9 mouse cellular contexts compared by ENCODE assay signal in genomic region chr1:125729731-125730536, GRCm38 (mm10). TPM values are rescaled to one million over a fixed set of nuclear protein-coding genes. Genes with fewer than 3 reads are reported as not detected.
A peak's percentile ranks its signal among the peaks of the same experiment; 100 is the strongest.
DNase-seq lines count a peak whose midpoint lies in the region; ATAC-seq and TF ChIP-seq lines count a peak whose summit lies in the region.
"Had no signal": no experiment of that assay in that cellular context is flagged by ENCODE, and none has a peak within 500 bp of the region (broad histone marks: within the 10 kb centered on the region; RNA-seq: fewer than 3 reads in every experiment).

No protein-coding gene starts in this region.

- ATAC-seq in hindbrain, embryonic 13.5 days (ENCODE audit: low FRiP score), result peak; percentile 43
- peak; percentile 82 for ATAC-seq in neural tube, embryonic 13.5 days (ENCODE audit: low read depth)

- intact Hi-C loops in left cerebral cortex, adult 2 months (cut with DNase I), result no loop called here
- intact Hi-C loops in gastrocnemius, adult 2 months (cut with DNase I), result no loop called here

- 40% methylated on average over 13 of the region's 13 CpGs for WGBS in hindbrain, embryonic 13.5 days
- 27% methylated on average over 13 of the region's 13 CpGs for WGBS in neural tube, embryonic 13.5 days

- no peak for DNase-seq in left cerebral cortex, adult 2 months (ENCODE audit: extremely low spot score in 1 of 2, low spot score in 2 of 2)
- DNase-seq in left cerebral cortex, adult 8-10 months (ENCODE audit: low spot score in 2 of 2), result no peak
- DNase-seq in brain, adult 2 months (ENCODE audit: low read depth, low spot score), result peak; percentile 38
- no peak for DNase-seq in adrenal gland, adult 2 months
- no peak for DNase-seq in gastrocnemius, adult 2 months
- DNase-seq in urinary bladder, adult 2 months (ENCODE audit: low spot score), result no peak

- H3K9me3 ChIP-seq in hindbrain, embryonic 13.5 days, result no peaks in the 10 kb centered on the region
- no peaks in the 10 kb centered on the region for H3K9me3 ChIP-seq in neural tube, embryonic 13.5 days

- TF ChIP-seq CTCF in left cerebral cortex, adult 2 months (IDR thresholded peaks at IDR 0.05), result peak; percentile 40
- no peak for TF ChIP-seq CTCF in gastrocnemius, adult 2 months (IDR thresholded peaks at IDR 0.05)

- peaks cover 16% of the 10 kb centered on the region for H3K4me1 ChIP-seq in hindbrain, embryonic 13.5 days (replicated peaks)
- peaks cover 17% of the 10 kb centered on the region for H3K4me1 ChIP-seq in neural tube, embryonic 13.5 days (replicated peaks)

- no peak overlapping the region for H3K4me2 ChIP-seq in hindbrain, embryonic 13.5 days
- no peak overlapping the region for H3K4me2 ChIP-seq in neural tube, embryonic 13.5 days

- no peak overlapping the region for H3K9ac ChIP-seq in hindbrain, embryonic 13.5 days
- H3K9ac ChIP-seq in neural tube, embryonic 13.5 days, result no peak overlapping the region

- H3K36me3 ChIP-seq in hindbrain, embryonic 13.5 days, result no peaks in the 10 kb centered on the region
- no peaks in the 10 kb centered on the region for H3K36me3 ChIP-seq in neural tube, embryonic 13.5 days

- H3K27me3 ChIP-seq in hindbrain, embryonic 13.5 days, result no peaks in the 10 kb centered on the region
- no peaks in the 10 kb centered on the region for H3K27me3 ChIP-seq in neural tube, embryonic 13.5 days

- H3K4me3 ChIP-seq in left cerebral cortex, adult 2 months, result no peak overlapping the region
- H3K4me3 ChIP-seq in hindbrain, embryonic 13.5 days, result no peak overlapping the region
- no peak overlapping the region for H3K4me3 ChIP-seq in neural tube, embryonic 13.5 days
- H3K4me3 ChIP-seq in gastrocnemius, adult 2 months, result no peak overlapping the region

- no peak overlapping the region for H3K27ac ChIP-seq in left cerebral cortex, adult 2 months
- 0 out of 2 replicates have a peak overlapping the region, but pooled peaks have one; percentile 41 for H3K27ac ChIP-seq in hindbrain, embryonic 13.5 days
- peak overlapping the region; percentile 68 for H3K27ac ChIP-seq in neural tube, embryonic 13.5 days (replicated peaks)
- H3K27ac ChIP-seq in gastrocnemius, adult 2 months, result no peak overlapping the region

RNA-seq across cellular contexts. Expression of gene Gpr39, which starts 53.1 kb away (rescaled TPM):
- total RNA-seq in left cerebral cortex, adult 2 months (2021), result not detected
- total RNA-seq in left cerebral cortex, adult 8-10 months (2022), result under 1 TPM in 1 of 4 experiments, not detected in 3; 0.93 TPM
- polyA plus RNA-seq in hindbrain, embryonic 13.5 days (2015; fragmentation: Nextera tagmentation; extraction: Ambion mirVana), result 0.08 TPM in 1 of 2 replicates, not detected in the other
- 0.12 TPM in 1 of 2 replicates, not detected in the other for polyA plus RNA-seq in neural tube, embryonic 13.5 days (2015; fragmentation: Nextera tagmentation; extraction: Ambion mirVana)
- total RNA-seq in adrenal gland, adult 2 months (2021), result under 1 TPM in 1 of 2 experiments, not detected in 1; 0.52 TPM
- polyA plus RNA-seq in adrenal gland, adult 2 months (2012; rRNA removed), result 0.08 and 0.25 TPM in 2 replicates
- total RNA-seq in gastrocnemius, adult 2 months (2021), result not detected
- polyA plus RNA-seq in urinary bladder, adult 2 months (2012; rRNA removed), result 28.4 and 35.9 TPM in 2 replicates
- total RNA-seq: MEL had no signal

Comparison
In these comparisons a context has a peak if more than half of its experiments do, and no peak if none do; other contexts are left out.
1. H3K27ac ChIP-seq: peak in hindbrain, embryonic 13.5 days (single experiment) and neural tube, embryonic 13.5 days (single experiment); none in left cerebral cortex, adult 2 months (single experiment) and gastrocnemius, adult 2 months (single experiment).